Mouse (Mus musculus): ENCODE measurements around the gene Dctpp1.

GRCm38 (mm10) chr7:127296786-127297555 is 36.5 kb upstream of the Dctpp1 start:
- TF ChIP-seq CTCF (IDR thresholded peaks at IDR 0.05; ENCODE audit: low read depth), result no peak
- no peak for TF ChIP-seq EP300 (IDR thresholded peaks at IDR 0.05; ENCODE audit: low read depth)

Measured in liver, postnatal 0 days (tissue).